Comparison of ENCODE assay signal across 17 mouse cellular contexts in the genomic region with DNA sequence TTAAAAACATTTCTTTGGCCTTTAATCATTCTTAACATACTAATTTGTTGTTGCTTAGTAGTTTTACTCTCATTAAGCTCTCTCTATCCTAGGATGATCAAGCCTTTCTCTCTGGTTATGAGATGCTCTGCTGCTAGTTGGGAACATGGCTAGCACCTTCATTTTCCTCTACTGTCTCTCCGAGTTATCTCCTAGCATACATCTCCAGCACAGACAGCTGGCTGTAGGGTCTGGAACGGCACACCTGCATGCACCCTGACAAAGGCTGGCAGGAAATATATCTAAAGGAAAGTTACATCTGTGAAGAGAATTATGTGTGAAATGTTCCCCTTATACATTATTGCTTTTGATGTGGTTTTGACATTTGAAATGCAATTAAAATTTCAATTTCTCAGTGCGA. TPM values are rescaled to one million over a fixed set of nuclear protein-coding genes. Genes with fewer than 3 reads are reported as not detected.
"Had no signal": no experiment of that assay in that cellular context is flagged by ENCODE, and none has a peak within 500 bp of the region (broad histone marks: within the 10 kb centered on the region; RNA-seq: fewer than 3 reads in every experiment).

No protein-coding gene starts in this region.

- H3K27me3 ChIP-seq: liver, embryonic 13.5 days; liver, embryonic 15.5 days; lung, embryonic 15.5 days; megakaryocyte, embryonic 14.5 days; midbrain, embryonic 13.5 days; midbrain, embryonic 15.5 days; neural tube, embryonic 12.5 days; stomach, embryonic 15.5 days had no signal

- H3K4me2 ChIP-seq: liver, embryonic 13.5 days; liver, embryonic 15.5 days; lung, embryonic 15.5 days; midbrain, embryonic 11.5 days; midbrain, embryonic 13.5 days; midbrain, embryonic 15.5 days; neural tube, embryonic 12.5 days; stomach, embryonic 15.5 days had no signal

- H3K27ac ChIP-seq: liver, embryonic 13.5 days; liver, embryonic 15.5 days; lung, embryonic 15.5 days; macrophage; midbrain, embryonic 13.5 days; midbrain, embryonic 15.5 days; neural tube, embryonic 12.5 days; stomach, embryonic 15.5 days; stomach, postnatal 0 days had no signal

- H3K9me3 ChIP-seq: liver, embryonic 13.5 days; liver, embryonic 15.5 days; lung, embryonic 15.5 days; midbrain, embryonic 13.5 days; midbrain, embryonic 15.5 days; neural tube, embryonic 12.5 days; stomach, embryonic 15.5 days had no signal

- H3K4me1 ChIP-seq: liver, embryonic 13.5 days; liver, embryonic 15.5 days; lung, embryonic 15.5 days; megakaryocyte, embryonic 14.5 days; neural tube, embryonic 12.5 days; stomach, embryonic 15.5 days had no signal

- H3K9ac ChIP-seq: liver, embryonic 13.5 days; liver, embryonic 15.5 days; liver, postnatal 0 days; lung, embryonic 15.5 days; midbrain, embryonic 13.5 days; midbrain, embryonic 15.5 days; neural tube, embryonic 12.5 days; stomach, embryonic 15.5 days had no signal

- H3K36me3 ChIP-seq: liver, embryonic 13.5 days; liver, embryonic 15.5 days; lung, embryonic 15.5 days; midbrain, embryonic 13.5 days; midbrain, embryonic 15.5 days; neural tube, embryonic 12.5 days; stomach, embryonic 15.5 days had no signal

- H3K4me3 ChIP-seq: liver, embryonic 13.5 days; liver, embryonic 15.5 days; lung, embryonic 15.5 days; megakaryocyte, embryonic 14.5 days; midbrain, embryonic 13.5 days; midbrain, embryonic 15.5 days; neural tube, embryonic 12.5 days; stomach, embryonic 15.5 days had no signal

- DNase-seq: liver, embryonic 13.5 days; liver, postnatal 0 days; lung, adult 2 months; lung, postnatal 14 days; lung, postnatal 36 days; right cerebral cortex, postnatal 14 days had no signal

- ATAC-seq: liver, postnatal 0 days; lung, postnatal 0 days; midbrain, embryonic 13.5 days; midbrain, embryonic 15.5 days had no signal

RNA-seq across cellular contexts. Expression of a gene that starts 42.5 kb away (rescaled TPM):
- polyA plus RNA-seq: liver, embryonic 15.5 days; liver, postnatal 0 days; macrophage had no signal
